Mouse (Mus musculus): ENCODE data around the gene Csrp2. TPM values are rescaled to one million over a fixed set of nuclear protein-coding genes. Genes with fewer than 3 reads are reported as not detected.
A peak's percentile ranks its signal among the peaks of the same experiment; 100 is the strongest.

Gene Csrp2
- 41.6 and 65.8 TPM in 2 replicates for total RNA-seq (2017)

- peak; percentile 87 for ATAC-seq (replicated peaks; ENCODE audit: low read depth, poor library complexity, severe bottlenecking)
Measured at GRCm38 (mm10) chr10:110919531-110920343, at the start of gene Csrp2. TSS of gene Csrp2 (plus strand) at chr10:110919789.

- no peak for ATAC-seq (replicated peaks; ENCODE audit: low read depth, poor library complexity, severe bottlenecking)
Measured at GRCm38 (mm10) chr10:110874853-110875252, 44.7 kb upstream of the Csrp2 start.

GRCm38 (mm10) chr10:110876956-110877355 is 42.6 kb upstream of the Csrp2 start:
- ATAC-seq (replicated peaks; ENCODE audit: low read depth, poor library complexity, severe bottlenecking), result no peak

- no peak for ATAC-seq (replicated peaks; ENCODE audit: low read depth, poor library complexity, severe bottlenecking)
Measured at GRCm38 (mm10) chr10:110877851-110878250, 41.7 kb upstream of the Csrp2 start.

GRCm38 (mm10) chr10:110878641-110879040 is 40.9 kb upstream of the Csrp2 start:
- ATAC-seq (replicated peaks; ENCODE audit: low read depth, poor library complexity, severe bottlenecking), result no peak

GRCm38 (mm10) chr10:110879426-110880066 is 40.0 kb upstream of the Csrp2 start:
- no peak for ATAC-seq (replicated peaks; ENCODE audit: low read depth, poor library complexity, severe bottlenecking)

GRCm38 (mm10) chr10:110881346-110881745 is 38.2 kb upstream of the Csrp2 start:
- no peak for ATAC-seq (replicated peaks; ENCODE audit: low read depth, poor library complexity, severe bottlenecking)

GRCm38 (mm10) chr10:110882701-110883100 is 36.9 kb upstream of the Csrp2 start:
- ATAC-seq (replicated peaks; ENCODE audit: low read depth, poor library complexity, severe bottlenecking), result no peak

- peak; percentile 67 for ATAC-seq (replicated peaks; ENCODE audit: low read depth, poor library complexity, severe bottlenecking)
Measured at GRCm38 (mm10) chr10:110890656-110891272, 28.8 kb upstream of the Csrp2 start.

GRCm38 (mm10) chr10:110899744-110900501 is 19.7 kb upstream of the Csrp2 start:
- ATAC-seq (replicated peaks; ENCODE audit: low read depth, poor library complexity, severe bottlenecking), result no peak

- no peak for ATAC-seq (replicated peaks; ENCODE audit: low read depth, poor library complexity, severe bottlenecking)
Measured at GRCm38 (mm10) chr10:110903862-110904261, 15.7 kb upstream of the Csrp2 start.

GRCm38 (mm10) chr10:110916666-110917344 is 2.8 kb upstream of the Csrp2 start:
- ATAC-seq (replicated peaks; ENCODE audit: low read depth, poor library complexity, severe bottlenecking), result no peak

- no peak for ATAC-seq (replicated peaks; ENCODE audit: low read depth, poor library complexity, severe bottlenecking)
Measured at GRCm38 (mm10) chr10:110917521-110917920, 2.1 kb upstream of the Csrp2 start.

GRCm38 (mm10) chr10:110918414-110919391 is 886 bp upstream of the Csrp2 start:
- peak; percentile 37 for ATAC-seq (replicated peaks; ENCODE audit: low read depth, poor library complexity, severe bottlenecking)

- ATAC-seq (replicated peaks; ENCODE audit: low read depth, poor library complexity, severe bottlenecking), result peak; percentile 30
Measured at GRCm38 (mm10) chr10:110920368-110920950, 870 bp downstream of the Csrp2 start.

GRCm38 (mm10) chr10:110921890-110922289 is 2.3 kb downstream of the Csrp2 start:
- no peak for ATAC-seq (replicated peaks; ENCODE audit: low read depth, poor library complexity, severe bottlenecking)

- no peak for ATAC-seq (replicated peaks; ENCODE audit: low read depth, poor library complexity, severe bottlenecking)
Measured at GRCm38 (mm10) chr10:110922612-110923011, 3.0 kb downstream of the Csrp2 start.

- no peak for ATAC-seq (replicated peaks; ENCODE audit: low read depth, poor library complexity, severe bottlenecking)
Measured at GRCm38 (mm10) chr10:110927491-110927890, 7.9 kb downstream of the Csrp2 start.
